ENCODE assay signal across 8 mouse cellular contexts in genomic region chr4:119462858-119463755, GRCm38 (mm10). TPM values are rescaled to one million over a fixed set of nuclear protein-coding genes. Genes with fewer than 3 reads are reported as not detected.
DNase-seq lines count a peak whose midpoint lies in the region; ATAC-seq lines count a peak whose summit lies in the region.

No protein-coding gene starts in this region.

- no peaks in the 10 kb centered on the region for H3K27me3 ChIP-seq in intestine, embryonic 16.5 days (replicated peaks; ENCODE audit: control insufficient read depth, insufficient read depth, low read length)
- H3K27me3 ChIP-seq in lung, embryonic 16.5 days (ENCODE audit: control insufficient read depth, insufficient read depth, low read depth, low read length), result no peaks in the 10 kb centered on the region

- H3K27ac ChIP-seq in intestine, embryonic 16.5 days (ENCODE audit: low read length), result no peak overlapping the region; the same call in 1 of the 2 replicates
- H3K27ac ChIP-seq in lung, embryonic 16.5 days (ENCODE audit: low read length), result peak overlapping the region; percentile 66

- H3K9ac ChIP-seq in intestine, embryonic 16.5 days (ENCODE audit: low read depth, low read length), result no peak overlapping the region
- no peak overlapping the region for H3K9ac ChIP-seq in lung, embryonic 16.5 days (ENCODE audit: low read length)

- H3K4me3 ChIP-seq in intestine, embryonic 16.5 days (ENCODE audit: low read length), result no peak overlapping the region
- no peak overlapping the region for H3K4me3 ChIP-seq in lung, embryonic 16.5 days (ENCODE audit: low read length)

- H3K4me2 ChIP-seq in intestine, embryonic 16.5 days (ENCODE audit: low read depth, low read length), result no peak overlapping the region
- H3K4me2 ChIP-seq in lung, embryonic 16.5 days (ENCODE audit: low read depth, low read length), result peak overlapping the region; percentile 0; the same call in 1 of the 2 replicates

- no peaks in the 10 kb centered on the region for H3K9me3 ChIP-seq in intestine, embryonic 16.5 days (ENCODE audit: control insufficient read depth, low read length)
- H3K9me3 ChIP-seq in lung, embryonic 16.5 days (ENCODE audit: control insufficient read depth, low read length), result no peaks in the 10 kb centered on the region

- H3K4me1 ChIP-seq in intestine, embryonic 16.5 days (ENCODE audit: control insufficient read depth, insufficient read depth, low read length), result peaks cover 10% of the 10 kb centered on the region; the same call in 1 of the 2 replicates
- H3K4me1 ChIP-seq in lung, embryonic 16.5 days (replicated peaks; ENCODE audit: control insufficient read depth, insufficient read depth, low read length), result peaks cover 20% of the 10 kb centered on the region

- DNase-seq in CD4-positive, CD25-positive, alpha-beta regulatory T cell, adult 2 months (ENCODE audit: low read depth, low spot score), result peak; percentile 3
- peak; percentile 84 for DNase-seq in NIH3T3 (ENCODE audit: low read depth)
- peak; percentile 69 for DNase-seq in gonadal fat pad, adult 2 months (ENCODE audit: low read depth)
- peak; percentile 80 for DNase-seq in skeletal muscle tissue, adult 2 months (ENCODE audit: low read depth, low spot score)

- ATAC-seq in CD4-positive, CD25-positive, alpha-beta regulatory T cell, adult 4 months, result no peak
- peak; percentile 29; the same call in 1 of the 2 replicates for ATAC-seq in common myeloid progenitor, adult 5-6 weeks (replicated peaks; ENCODE audit: low read depth, poor library complexity, severe bottlenecking)
- peak; percentile 86 for ATAC-seq in intestine, embryonic 16.5 days
- peak; percentile 81 for ATAC-seq in lung, embryonic 16.5 days (ENCODE audit: low read depth)

- no peaks in the 10 kb centered on the region for H3K36me3 ChIP-seq in intestine, embryonic 16.5 days (ENCODE audit: control insufficient read depth, insufficient read depth, low read length)
- no peaks in the 10 kb centered on the region for H3K36me3 ChIP-seq in lung, embryonic 16.5 days (ENCODE audit: control insufficient read depth, insufficient read depth, low read length)

- 36% methylated on average over 11 of the region's 11 CpGs for WGBS in intestine, embryonic 16.5 days
- 21% methylated on average over 11 of the region's 11 CpGs for WGBS in lung, embryonic 16.5 days

RNA-seq across cellular contexts. Expression of gene Rimkla, which starts 29.3 kb away (rescaled TPM):
- polyA plus RNA-seq in CD4-positive, CD25-positive, alpha-beta regulatory T cell, adult 4 months (2017; shearing (Covaris generic)), result under 1 TPM in 1 of 2 experiments, not detected in 1; 0.11 TPM
- total RNA-seq in common myeloid progenitor, adult 5-6 weeks (2017), result not detected in 2 replicates
- polyA plus RNA-seq in gonadal fat pad, adult 2 months (2012; rRNA removed), result 0.05 and 0.31 TPM in 2 replicates
- polyA plus RNA-seq in intestine, embryonic 16.5 days (2015; fragmentation: Nextera tagmentation; extraction: Ambion mirVana), result 0.62 and 0.73 TPM in 2 replicates
- 0.50 TPM in 2 replicates for polyA plus RNA-seq in lung, embryonic 16.5 days (2015; fragmentation: Nextera tagmentation; extraction: Ambion mirVana)

RNA-seq across cellular contexts. Expression of gene Zmynd12, which starts 40.5 kb away (rescaled TPM):
- under 1 TPM in 1 of 2 experiments, not detected in 1; 0.43 TPM for polyA plus RNA-seq in CD4-positive, CD25-positive, alpha-beta regulatory T cell, adult 4 months (2017; shearing (Covaris generic))
- not detected in 2 replicates for total RNA-seq in common myeloid progenitor, adult 5-6 weeks (2017)
- polyA plus RNA-seq in gonadal fat pad, adult 2 months (2012; rRNA removed), result 3.4 and 4.5 TPM in 2 replicates
- 0.99 and 1.2 TPM in 2 replicates for polyA plus RNA-seq in intestine, embryonic 16.5 days (2015; fragmentation: Nextera tagmentation; extraction: Ambion mirVana)
- 2.0 and 2.1 TPM in 2 replicates for polyA plus RNA-seq in lung, embryonic 16.5 days (2015; fragmentation: Nextera tagmentation; extraction: Ambion mirVana)

RNA-seq across cellular contexts. Expression of gene Ppcs, which starts 40.9 kb away (rescaled TPM):
- polyA plus RNA-seq in CD4-positive, CD25-positive, alpha-beta regulatory T cell, adult 4 months (2017; shearing (Covaris generic)), result 10 to 100 TPM; 54.7 to 60.9 TPM
- 13.7 and 16.0 TPM in 2 replicates for total RNA-seq in common myeloid progenitor, adult 5-6 weeks (2017)
- polyA plus RNA-seq in gonadal fat pad, adult 2 months (2012; rRNA removed), result 14.0 and 15.4 TPM in 2 replicates
- 51.4 and 52.3 TPM in 2 replicates for polyA plus RNA-seq in intestine, embryonic 16.5 days (2015; fragmentation: Nextera tagmentation; extraction: Ambion mirVana)
- 31.5 and 33.9 TPM in 2 replicates for polyA plus RNA-seq in lung, embryonic 16.5 days (2015; fragmentation: Nextera tagmentation; extraction: Ambion mirVana)

RNA-seq across cellular contexts. Expression of gene Ccdc30, which starts 47.8 kb away (rescaled TPM):
- polyA plus RNA-seq in CD4-positive, CD25-positive, alpha-beta regulatory T cell, adult 4 months (2017; shearing (Covaris generic)), result 1 to 10 TPM; 7.2 to 8.0 TPM
- total RNA-seq in common myeloid progenitor, adult 5-6 weeks (2017), result not detected in 2 replicates
- polyA plus RNA-seq in gonadal fat pad, adult 2 months (2012; rRNA removed), result 1.1 and 2.0 TPM in 2 replicates
- 2.7 and 2.8 TPM in 2 replicates for polyA plus RNA-seq in intestine, embryonic 16.5 days (2015; fragmentation: Nextera tagmentation; extraction: Ambion mirVana)
- polyA plus RNA-seq in lung, embryonic 16.5 days (2015; fragmentation: Nextera tagmentation; extraction: Ambion mirVana), result 6.1 and 9.3 TPM in 2 replicates

Comparison
In these comparisons a context has a peak if more than half of its experiments do, and no peak if none do; other contexts are left out.
1. DNase-seq: peak in every context shown above with its lines; median percentile 84 in NIH3T3; 80 in skeletal muscle tissue, adult 2 months; 69 in gonadal fat pad, adult 2 months; 3 in CD4-positive, CD25-positive, alpha-beta regulatory T cell, adult 2 months.